Mouse (Mus musculus): ENCODE measurements around the gene Dync1i1. TPM values are rescaled to one million over a fixed set of nuclear protein-coding genes. Genes with fewer than 3 reads are reported as not detected.

Dync1i1 gene
- polyA plus RNA-seq, 2 experiments = not detected

DNA sequence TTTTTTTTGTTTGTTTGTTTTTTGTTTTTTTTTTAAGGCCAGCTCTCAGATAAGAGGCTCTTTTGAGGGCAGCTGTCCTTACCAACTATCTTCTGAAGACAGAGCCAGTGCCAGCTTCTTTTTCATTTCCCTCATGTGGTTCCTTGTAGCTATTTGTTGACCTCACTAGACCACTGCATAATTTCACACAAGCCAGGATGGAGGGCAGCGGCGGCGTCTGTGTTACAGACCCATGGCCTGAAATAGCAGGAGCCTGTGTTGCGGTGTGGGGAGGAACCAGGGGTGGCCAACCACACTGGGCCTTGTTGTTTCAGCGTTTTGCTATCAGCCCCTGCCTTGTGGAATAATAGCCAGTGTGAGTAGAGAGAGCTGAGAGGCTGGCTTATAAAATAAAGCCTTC lies 145.6 kb downstream of the Dync1i1 start:
- DNase-seq (ENCODE audit: low read depth in 3 of 3, low spot score in 3 of 3) = no peak
- no peak for ATAC-seq (ENCODE audit: insufficient read depth)
- Histone ChIP-seq H3K27ac (no peak overlapping the region), H3K4me3 (ENCODE audit: insufficient read depth in 1 of 2, low read depth in 2 of 2, low read length in 2 of 2) (no peak overlapping the region), H3K4me1 (replicated peaks; ENCODE audit: control insufficient read depth in 2 of 2, insufficient read depth in 2 of 2, low read length in 1 of 2) (no peaks in the 10 kb centered on the region), H3K9me3 (ENCODE audit: control insufficient read depth, low read length) (no peaks in the 10 kb centered on the region), H3K36me3 (replicated peaks; ENCODE audit: control insufficient read depth, insufficient read depth, low read depth) (no peaks in the 10 kb centered on the region), H3K27me3 (ENCODE audit: control insufficient read depth, insufficient read depth, low read length) (no peaks in the 10 kb centered on the region), H3K4me2 (ENCODE audit: low read depth) (no peak overlapping the region), H3K9ac (replicated peaks) (no peak overlapping the region)
- TF ChIP-seq EP300 (IDR thresholded peaks at IDR 0.05; ENCODE audit: low read depth) (no peak), CTCF (IDR thresholded peaks at IDR 0.05; ENCODE audit: low read depth) (no peak)
- 47% methylated on average over 5 of the region's 5 CpGs for WGBS (ENCODE audit: insufficient replicate concordance)

DNA sequence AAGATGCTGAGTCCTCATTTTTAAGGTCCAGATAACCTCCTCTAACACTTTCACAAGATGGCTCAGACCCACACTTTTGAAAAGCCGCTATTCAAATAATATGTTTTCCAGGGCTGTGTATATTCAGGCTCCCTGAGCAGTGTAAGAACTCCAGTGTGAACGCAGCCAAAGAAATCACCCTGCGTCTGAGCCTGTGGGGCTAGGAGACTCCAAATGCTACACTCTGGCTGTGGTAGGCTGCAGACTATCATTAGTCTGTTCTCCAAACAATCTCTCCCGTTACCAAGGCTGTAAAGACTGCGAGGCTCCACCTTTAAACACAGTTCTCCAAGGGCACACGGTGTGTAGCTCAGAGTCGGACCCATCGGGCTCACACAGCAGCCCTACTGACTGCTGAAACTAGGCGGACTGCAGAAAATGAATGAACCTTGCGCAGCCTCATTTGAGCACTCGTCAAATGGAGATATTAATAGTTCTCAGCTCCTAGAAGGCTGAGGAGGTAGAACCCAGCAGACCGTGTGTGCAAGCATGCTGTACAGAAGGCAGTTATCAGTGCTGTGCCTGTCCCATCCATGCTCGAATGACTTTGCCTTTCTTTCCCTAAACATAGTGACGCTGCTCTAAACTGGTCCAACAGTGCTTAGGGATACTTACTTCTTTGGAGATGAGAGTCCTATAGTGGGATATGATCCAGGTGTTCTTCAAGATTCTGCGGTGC lies 146.3 kb downstream of the Dync1i1 start:
- ATAC-seq (ENCODE audit: insufficient read depth) = no peak
- no peak for TF ChIP-seq CTCF (IDR thresholded peaks at IDR 0.05; ENCODE audit: low read depth)
- no peak for TF ChIP-seq EP300 (IDR thresholded peaks at IDR 0.05; ENCODE audit: low read depth)
- 61% methylated on average over 15 of the region's 15 CpGs for WGBS (ENCODE audit: insufficient replicate concordance)

DNA sequence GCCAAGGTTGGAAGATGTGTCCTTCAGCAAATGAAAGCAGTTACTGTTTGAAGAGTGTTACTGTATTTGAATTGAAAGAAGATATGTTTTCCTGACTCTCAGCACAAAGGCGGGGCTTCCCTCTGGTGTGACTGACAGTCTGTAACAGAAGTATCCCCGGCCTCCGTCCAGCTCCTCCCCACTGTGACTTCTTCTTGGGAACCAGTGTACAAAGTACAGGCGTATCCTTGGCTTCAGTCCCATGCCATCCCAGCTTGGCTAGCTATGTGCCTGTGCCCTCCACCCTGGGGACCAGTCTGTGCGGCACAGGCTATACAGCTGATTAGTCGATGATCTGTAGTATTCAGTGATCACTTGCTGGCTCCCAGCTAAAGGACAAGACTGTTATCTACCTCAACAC lies 163.9 kb downstream of the Dync1i1 start:
- no peak overlapping the region for H3K27ac ChIP-seq
- ATAC-seq (ENCODE audit: insufficient read depth) = no peak

More for the DNA sequence above, 146.3 kb downstream of the Dync1i1 start:
- Histone ChIP-seq H3K9ac (replicated peaks) (no peak overlapping the region), H3K9me3 (ENCODE audit: control insufficient read depth, low read length) (no peaks in the 10 kb centered on the region), H3K4me2 (ENCODE audit: low read depth) (no peak overlapping the region), H3K4me3 (ENCODE audit: insufficient read depth in 1 of 2, low read depth in 2 of 2, low read length in 2 of 2) (no peak overlapping the region), H3K27ac (no peak overlapping the region), H3K4me1 (replicated peaks; ENCODE audit: control insufficient read depth in 2 of 2, insufficient read depth in 2 of 2, low read length in 1 of 2) (no peaks in the 10 kb centered on the region), H3K27me3 (ENCODE audit: control insufficient read depth, insufficient read depth, low read length) (no peaks in the 10 kb centered on the region), H3K36me3 (replicated peaks; ENCODE audit: control insufficient read depth, insufficient read depth, low read depth) (no peaks in the 10 kb centered on the region)
- DNase-seq (ENCODE audit: low read depth in 3 of 3, low spot score in 3 of 3) = no peak

DNA sequence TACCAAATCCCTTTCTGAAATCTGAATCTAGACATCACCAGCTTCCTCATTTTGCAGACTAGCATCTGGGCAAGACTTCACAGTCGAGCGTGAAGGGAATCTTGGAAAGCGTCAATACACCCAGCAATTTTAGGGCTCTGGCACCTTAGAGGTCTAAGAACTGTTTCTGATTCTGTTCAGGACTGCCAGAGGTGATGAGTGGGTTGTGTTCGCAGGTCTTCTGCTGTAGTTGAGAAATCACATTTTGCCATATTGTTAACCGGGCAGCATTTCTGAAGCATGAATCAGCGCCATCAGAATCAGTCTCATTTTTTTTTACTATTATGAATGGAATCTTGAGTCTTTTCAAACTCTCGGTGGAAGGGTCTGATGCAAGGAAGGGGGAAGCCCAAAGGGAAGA lies 185.9 kb downstream of the Dync1i1 start:
- TF ChIP-seq CTCF (IDR thresholded peaks at IDR 0.05; ENCODE audit: low read depth) = no peak
- TF ChIP-seq EP300 (IDR thresholded peaks at IDR 0.05; ENCODE audit: low read depth) = no peak
- Histone ChIP-seq H3K4me3 (ENCODE audit: insufficient read depth in 1 of 2, low read depth in 2 of 2, low read length in 2 of 2) (no peak overlapping the region), H3K9me3 (ENCODE audit: control insufficient read depth, low read length) (no peaks in the 10 kb centered on the region)

More for the DNA sequence above, 163.9 kb downstream of the Dync1i1 start:
- Histone ChIP-seq H3K36me3 (replicated peaks; ENCODE audit: control insufficient read depth, insufficient read depth, low read depth) (no peaks in the 10 kb centered on the region), H3K4me1 (replicated peaks; ENCODE audit: control insufficient read depth in 2 of 2, insufficient read depth in 2 of 2, low read length in 1 of 2) (no peaks in the 10 kb centered on the region), H3K27me3 (ENCODE audit: control insufficient read depth, insufficient read depth, low read length) (no peaks in the 10 kb centered on the region), H3K4me3 (ENCODE audit: insufficient read depth in 1 of 2, low read depth in 2 of 2, low read length in 2 of 2) (no peak overlapping the region), H3K9me3 (ENCODE audit: control insufficient read depth, low read length) (no peaks in the 10 kb centered on the region), H3K9ac (replicated peaks) (no peak overlapping the region), H3K4me2 (ENCODE audit: low read depth) (no peak overlapping the region)
- 66% methylated on average over 6 of the region's 6 CpGs for WGBS (ENCODE audit: insufficient replicate concordance)
- TF ChIP-seq EP300 (IDR thresholded peaks at IDR 0.05; ENCODE audit: low read depth) = no peak
- no peak for TF ChIP-seq CTCF (IDR thresholded peaks at IDR 0.05; ENCODE audit: low read depth)
- no peak for DNase-seq (ENCODE audit: low read depth in 3 of 3, low spot score in 3 of 3)

DNA sequence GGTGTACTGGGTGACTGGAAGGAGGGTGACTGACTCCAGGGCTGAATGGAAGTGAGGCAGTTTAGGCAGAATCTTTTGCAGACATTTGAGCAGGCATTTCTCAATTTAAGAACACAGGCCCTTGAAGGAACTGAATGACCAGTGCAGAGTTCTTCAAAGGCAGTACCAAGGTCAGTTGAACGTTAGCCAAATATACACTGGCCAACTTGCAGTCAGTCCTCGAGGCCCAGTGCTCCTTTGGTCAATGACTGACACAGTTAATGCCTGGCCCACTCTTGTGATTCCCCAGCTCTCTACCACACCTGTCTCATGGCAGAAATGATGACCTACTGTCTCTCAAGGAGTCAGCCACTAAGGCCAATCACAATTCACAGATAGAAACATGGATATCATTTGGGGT lies 189.6 kb downstream of the Dync1i1 start:
- H3K9ac ChIP-seq (replicated peaks) = no peak overlapping the region
- DNase-seq (ENCODE audit: low read depth in 3 of 3, low spot score in 3 of 3) (no peak), ATAC-seq (ENCODE audit: insufficient read depth) (no peak)
- H3K36me3 ChIP-seq (replicated peaks; ENCODE audit: control insufficient read depth, insufficient read depth, low read depth) = no peaks in the 10 kb centered on the region
- no peaks in the 10 kb centered on the region for H3K9me3 ChIP-seq (ENCODE audit: control insufficient read depth, low read length)
- no peaks in the 10 kb centered on the region for H3K4me1 ChIP-seq (replicated peaks; ENCODE audit: control insufficient read depth in 2 of 2, insufficient read depth in 2 of 2, low read length in 1 of 2)
- H3K4me2 ChIP-seq (ENCODE audit: low read depth) = no peak overlapping the region
- 43% methylated on average over 2 of the region's 2 CpGs for WGBS (ENCODE audit: insufficient replicate concordance)
- TF ChIP-seq EP300 (IDR thresholded peaks at IDR 0.05; ENCODE audit: low read depth) = no peak
- TF ChIP-seq CTCF (IDR thresholded peaks at IDR 0.05; ENCODE audit: low read depth) = no peak
- no peak overlapping the region for H3K27ac ChIP-seq
- H3K4me3 ChIP-seq (ENCODE audit: insufficient read depth in 1 of 2, low read depth in 2 of 2, low read length in 2 of 2) = no peak overlapping the region
- H3K27me3 ChIP-seq (ENCODE audit: control insufficient read depth, insufficient read depth, low read length) = no peaks in the 10 kb centered on the region

More for the DNA sequence above, 185.9 kb downstream of the Dync1i1 start:
- Histone ChIP-seq H3K36me3 (replicated peaks; ENCODE audit: control insufficient read depth, insufficient read depth, low read depth) (no peaks in the 10 kb centered on the region), H3K27me3 (ENCODE audit: control insufficient read depth, insufficient read depth, low read length) (no peaks in the 10 kb centered on the region), H3K4me2 (ENCODE audit: low read depth) (no peak overlapping the region), H3K27ac (no peak overlapping the region), H3K9ac (replicated peaks) (no peak overlapping the region), H3K4me1 (replicated peaks; ENCODE audit: control insufficient read depth in 2 of 2, insufficient read depth in 2 of 2, low read length in 1 of 2) (no peaks in the 10 kb centered on the region)
- DNase-seq (ENCODE audit: low read depth in 3 of 3, low spot score in 3 of 3) = no peak
- ATAC-seq (ENCODE audit: insufficient read depth) = no peak
- 54% methylated on average over 7 of the region's 7 CpGs for WGBS (ENCODE audit: insufficient replicate concordance)
